Mouse (Mus musculus): Measurements from ENCODE around the gene Hrh1. TPM values are rescaled to one million over a fixed set of nuclear protein-coding genes. Genes with fewer than 3 reads are reported as not detected.

The Hrh1 gene
- polyA plus RNA-seq, 1 experiment from 2014 or later, result 0.46 TPM

- Histone ChIP-seq H3K4me3 (ENCODE audit: low read depth, low read length) (no peak overlapping the region), H3K9ac (ENCODE audit: low read depth, low read length) (no peak overlapping the region), H3K36me3 (ENCODE audit: control insufficient read depth, insufficient read depth) (no peaks in the 10 kb centered on the region), H3K27ac (ENCODE audit: low read depth, low read length) (no peak overlapping the region), H3K4me1 (replicated peaks; ENCODE audit: control insufficient read depth, insufficient read depth, low read length) (no peaks in the 10 kb centered on the region), H3K27me3 (replicated peaks; ENCODE audit: control insufficient read depth, insufficient read depth, low read length) (no peaks in the 10 kb centered on the region), H3K9me3 (ENCODE audit: control insufficient read depth) (no peaks in the 10 kb centered on the region), H3K4me2 (replicated peaks; ENCODE audit: low read depth) (no peak overlapping the region)
- ATAC-seq, result no peak
- 89% methylated on average over 7 of the region's 7 CpGs for WGBS
- TF ChIP-seq CTCF (IDR thresholded peaks at IDR 0.05; ENCODE audit: low read depth), result no peak
Measured at GRCm38 (mm10) chr6:114407049-114407448, 9.3 kb downstream of the Hrh1 start.

- peak; percentile 56 for TF ChIP-seq CTCF (IDR thresholded peaks at IDR 0.05; ENCODE audit: low read depth)
- Histone ChIP-seq H3K4me1 (replicated peaks; ENCODE audit: control insufficient read depth, insufficient read depth, low read length) (no peaks in the 10 kb centered on the region), H3K4me2 (replicated peaks; ENCODE audit: low read depth) (0 out of 2 replicates have a peak overlapping the region, but pooled peaks have one; percentile 6), H3K9ac (ENCODE audit: low read depth, low read length) (no peak overlapping the region), H3K27me3 (replicated peaks; ENCODE audit: control insufficient read depth, insufficient read depth, low read length) (no peaks in the 10 kb centered on the region), H3K4me3 (ENCODE audit: low read depth, low read length) (no peak overlapping the region), H3K27ac (ENCODE audit: low read depth, low read length) (no peak overlapping the region), H3K9me3 (ENCODE audit: control insufficient read depth) (no peaks in the 10 kb centered on the region), H3K36me3 (ENCODE audit: control insufficient read depth, insufficient read depth) (no peaks in the 10 kb centered on the region)
- 30% methylated on average over 17 of the region's 17 CpGs for WGBS
- peak; percentile 83 for ATAC-seq
Measured at GRCm38 (mm10) chr6:114408278-114408677, 10.5 kb downstream of the Hrh1 start.

- Histone ChIP-seq H3K4me2 (replicated peaks; ENCODE audit: low read depth) (no peak overlapping the region), H3K27ac (ENCODE audit: low read depth, low read length) (no peak overlapping the region), H3K9me3 (ENCODE audit: control insufficient read depth) (no peaks in the 10 kb centered on the region), H3K4me3 (ENCODE audit: low read depth, low read length) (no peak overlapping the region), H3K27me3 (replicated peaks; ENCODE audit: control insufficient read depth, insufficient read depth, low read length) (no peaks in the 10 kb centered on the region), H3K4me1 (replicated peaks; ENCODE audit: control insufficient read depth, insufficient read depth, low read length) (no peaks in the 10 kb centered on the region), H3K9ac (ENCODE audit: low read depth, low read length) (no peak overlapping the region), H3K36me3 (ENCODE audit: control insufficient read depth, insufficient read depth) (no peaks in the 10 kb centered on the region)
- no peak for ATAC-seq
- no peak for TF ChIP-seq CTCF (IDR thresholded peaks at IDR 0.05; ENCODE audit: low read depth)
- WGBS, result 54% methylated on average over 8 of the region's 8 CpGs
Measured at GRCm38 (mm10) chr6:114411913-114412312, 14.2 kb downstream of the Hrh1 start.

- no peaks in the 10 kb centered on the region for H3K36me3 ChIP-seq (ENCODE audit: control insufficient read depth, insufficient read depth)
- no peaks in the 10 kb centered on the region for H3K9me3 ChIP-seq (ENCODE audit: control insufficient read depth)
- no peaks in the 10 kb centered on the region for H3K4me1 ChIP-seq (replicated peaks; ENCODE audit: control insufficient read depth, insufficient read depth, low read length)
- ATAC-seq, result no peak
- no peak overlapping the region for H3K27ac ChIP-seq (ENCODE audit: low read depth, low read length)
- no peaks in the 10 kb centered on the region for H3K27me3 ChIP-seq (replicated peaks; ENCODE audit: control insufficient read depth, insufficient read depth, low read length)
- H3K9ac ChIP-seq (ENCODE audit: low read depth, low read length), result no peak overlapping the region
- no peak overlapping the region for H3K4me2 ChIP-seq (replicated peaks; ENCODE audit: low read depth)
- H3K4me3 ChIP-seq (ENCODE audit: low read depth, low read length), result no peak overlapping the region
- TF ChIP-seq CTCF (IDR thresholded peaks at IDR 0.05; ENCODE audit: low read depth), result no peak
- WGBS, result 70% methylated on average over 8 of the region's 8 CpGs
Measured at GRCm38 (mm10) chr6:114414510-114414909, 16.8 kb downstream of the Hrh1 start.

GRCm38 (mm10) chr6:114418037-114418436, 20.3 kb downstream of the Hrh1 start:
- no peak overlapping the region for H3K4me2 ChIP-seq (replicated peaks; ENCODE audit: low read depth)
- H3K9me3 ChIP-seq (ENCODE audit: control insufficient read depth), result no peaks in the 10 kb centered on the region
- H3K27me3 ChIP-seq (replicated peaks; ENCODE audit: control insufficient read depth, insufficient read depth, low read length), result no peaks in the 10 kb centered on the region
- no peaks in the 10 kb centered on the region for H3K4me1 ChIP-seq (replicated peaks; ENCODE audit: control insufficient read depth, insufficient read depth, low read length)
- WGBS, result 60% methylated on average over 2 of the region's 2 CpGs
- no peaks in the 10 kb centered on the region for H3K36me3 ChIP-seq (ENCODE audit: control insufficient read depth, insufficient read depth)
- no peak overlapping the region for H3K9ac ChIP-seq (ENCODE audit: low read depth, low read length)
- H3K27ac ChIP-seq (ENCODE audit: low read depth, low read length), result no peak overlapping the region
- peak; percentile 49 for ATAC-seq
- H3K4me3 ChIP-seq (ENCODE audit: low read depth, low read length), result no peak overlapping the region
- TF ChIP-seq CTCF (IDR thresholded peaks at IDR 0.05; ENCODE audit: low read depth), result no peak

- Histone ChIP-seq H3K27ac (ENCODE audit: low read depth, low read length) (no peak overlapping the region), H3K9me3 (ENCODE audit: control insufficient read depth) (no peaks in the 10 kb centered on the region), H3K27me3 (replicated peaks; ENCODE audit: control insufficient read depth, insufficient read depth, low read length) (no peaks in the 10 kb centered on the region), H3K9ac (ENCODE audit: low read depth, low read length) (no peak overlapping the region), H3K4me2 (replicated peaks; ENCODE audit: low read depth) (no peak overlapping the region), H3K4me1 (replicated peaks; ENCODE audit: control insufficient read depth, insufficient read depth, low read length) (no peaks in the 10 kb centered on the region), H3K36me3 (ENCODE audit: control insufficient read depth, insufficient read depth) (no peaks in the 10 kb centered on the region), H3K4me3 (ENCODE audit: low read depth, low read length) (no peak overlapping the region)
- no peak for TF ChIP-seq CTCF (IDR thresholded peaks at IDR 0.05; ENCODE audit: low read depth)
- no peak for ATAC-seq
Measured at GRCm38 (mm10) chr6:114421061-114421460, 23.3 kb downstream of the Hrh1 start.

Measured in intestine, postnatal 0 days (tissue).